Mouse (Mus musculus) heart, embryonic 10.5 days (tissue): ENCODE results near the gene Cep63. TPM values are rescaled to one million over a fixed set of nuclear protein-coding genes. Genes with fewer than 3 reads are reported as not detected.

Experiments
- DNase-seq: peaks from one replicate; pipeline ENCODE4 v3.0.0-alpha.2; 2017; ENCODE audit warnings: low spot score
- H3K27ac ChIP-seq: fragments of 300-500 bp; sonication (generic); 2 replicates; pipeline ENCODE4 v1.5.1; 2016; ENCODE audit warnings: mild to moderate bottlenecking
- H3K27me3 ChIP-seq: fragments of 300-500 bp; sonication (generic); 2 replicates; pipeline ENCODE4 v1.6.1; 2016; ENCODE audit warnings: mild to moderate bottlenecking; ENCODE audit not compliant: poor library complexity, insufficient read depth, severe bottlenecking
- H3K36me3 ChIP-seq: fragments of 300-500 bp; sonication (generic); 2 replicates; pipeline ENCODE4 v1.6.1; 2016; ENCODE audit warnings: mild to moderate bottlenecking, moderate library complexity
- H3K4me1 ChIP-seq: fragments of 300-500 bp; sonication (generic); 2 replicates; pipeline ENCODE4 v1.6.1; 2016; ENCODE audit warnings: mild to moderate bottlenecking
- H3K4me3 ChIP-seq: fragments of 300-500 bp; sonication (generic); 2 replicates; pipeline ENCODE4 v1.5.1; 2016; ENCODE audit warnings: mild to moderate bottlenecking, moderate library complexity
- H3K9me3 ChIP-seq: fragments of 300-500 bp; sonication (generic); 2 replicates; pipeline ENCODE4 v1.6.1; 2016; ENCODE audit warnings: mild to moderate bottlenecking, moderate library complexity
- WGBS: fragments of 180-500 bp; shearing (Covaris S2); methylation state at CpG from one replicate; pipeline ENCODE4 v1.1.7; 2016; 5-methylcytosine and 5-hydroxymethylcytosine counted together
- polyA plus RNA-seq: library from polyadenylated mRNA; unstranded; fragments of >200 nt; fragmentation: Nextera tagmentation; extraction: Ambion mirVana; gene quantifications from 2 replicates; pipeline ENCODE4 v1.2.1, GENCODE M21; 2016

The Cep63 gene
- polyA plus RNA-seq, 1 experiment from 2014 or later, result 53.4 TPM

DNA sequence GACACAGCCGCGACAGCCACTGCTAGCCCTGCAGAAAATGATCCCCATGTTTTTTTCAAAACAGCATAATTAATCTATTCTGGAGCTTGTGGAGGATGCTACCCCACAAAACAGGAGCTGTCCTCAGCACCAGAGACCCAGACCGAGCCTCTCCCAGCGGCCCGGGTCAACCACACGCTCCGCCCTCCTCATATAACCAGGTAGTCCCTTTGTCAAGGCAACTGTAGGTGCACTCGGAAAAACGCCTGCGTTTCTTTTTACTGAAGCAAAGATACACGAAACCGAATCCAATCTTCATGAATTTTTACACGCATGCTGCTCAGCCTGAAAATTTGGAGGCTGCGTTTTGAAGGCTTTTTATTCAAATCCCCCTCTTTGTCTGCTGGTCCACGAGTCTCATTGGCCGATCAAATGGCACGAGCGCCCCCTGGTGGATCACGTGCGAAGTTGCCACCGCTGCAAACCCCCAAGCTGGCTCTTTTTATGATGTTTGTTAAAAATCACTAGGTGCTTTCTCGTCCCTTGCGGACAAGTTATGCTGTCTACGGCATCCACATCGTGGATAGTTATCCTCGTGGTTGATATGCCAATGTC lies 81.5 kb downstream of the Cep63 start:
- Histone ChIP-seq H3K27ac (no peak overlapping the region), H3K4me1 (peaks cover 13% of the 10 kb centered on the region)

GRCm38 (mm10) chr9:102544116-102544772 lies 82.1 kb downstream of the Cep63 start:
- 17% methylated on average over 11 of the region's 11 CpGs for WGBS
- H3K9me3 ChIP-seq, result no peaks in the 10 kb centered on the region
- H3K27ac ChIP-seq, result no peak overlapping the region
- DNase-seq, result peak; percentile 83
- no peaks in the 10 kb centered on the region for H3K36me3 ChIP-seq
- peak overlapping the region; percentile 48 for H3K4me3 ChIP-seq
- peaks cover 13% of the 10 kb centered on the region for H3K4me1 ChIP-seq
- H3K27me3 ChIP-seq, result peaks cover 81% of the 10 kb centered on the region

More for the DNA sequence above, 81.5 kb downstream of the Cep63 start:
- no peaks in the 10 kb centered on the region for H3K36me3 ChIP-seq
- DNase-seq, result peak; percentile 84
- peaks cover 81% of the 10 kb centered on the region for H3K27me3 ChIP-seq
- H3K9me3 ChIP-seq, result no peaks in the 10 kb centered on the region
- WGBS, result 3% methylated on average over 26 of the region's 26 CpGs
- peak overlapping the region; percentile 48 for H3K4me3 ChIP-seq

GRCm38 (mm10) chr9:102543761-102544115 lies 82.6 kb downstream of the Cep63 start:
- WGBS, result 60% methylated on average over 2 of the region's 2 CpGs
- Histone ChIP-seq H3K9me3 (no peaks in the 10 kb centered on the region), H3K27ac (no peak overlapping the region), H3K27me3 (peaks cover 84% of the 10 kb centered on the region), H3K4me3 (no peak overlapping the region), H3K36me3 (no peaks in the 10 kb centered on the region), H3K4me1 (peaks cover 13% of the 10 kb centered on the region)
- no peak for DNase-seq

DNA sequence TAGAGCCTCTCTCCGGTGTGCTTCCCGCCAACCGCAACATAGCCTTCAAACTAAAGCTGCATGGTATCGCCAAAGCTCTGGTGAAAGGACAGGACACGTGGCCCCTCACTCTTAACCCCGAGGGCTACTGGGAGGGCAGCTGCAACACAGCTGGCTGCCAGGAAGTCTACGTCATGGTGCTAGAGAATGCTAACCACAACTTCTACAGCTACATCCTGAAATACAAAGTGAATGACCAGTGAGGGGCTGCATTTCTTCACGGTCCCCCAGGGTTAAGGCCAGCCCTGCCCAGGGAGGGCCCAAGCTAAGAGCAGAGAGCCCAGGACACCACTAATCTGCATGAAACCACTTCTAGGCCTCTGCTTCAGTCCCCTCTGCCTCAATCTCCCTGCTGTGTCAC lies 83.8 kb downstream of the Cep63 start:
- DNase-seq, result no peak
- 76% methylated on average over 8 of the region's 8 CpGs for WGBS
- Histone ChIP-seq H3K36me3 (no peaks in the 10 kb centered on the region), H3K27ac (no peak overlapping the region), H3K27me3 (peaks cover 87% of the 10 kb centered on the region), H3K4me1 (peaks cover 13% of the 10 kb centered on the region), H3K4me3 (no peak overlapping the region), H3K9me3 (no peaks in the 10 kb centered on the region)

DNA sequence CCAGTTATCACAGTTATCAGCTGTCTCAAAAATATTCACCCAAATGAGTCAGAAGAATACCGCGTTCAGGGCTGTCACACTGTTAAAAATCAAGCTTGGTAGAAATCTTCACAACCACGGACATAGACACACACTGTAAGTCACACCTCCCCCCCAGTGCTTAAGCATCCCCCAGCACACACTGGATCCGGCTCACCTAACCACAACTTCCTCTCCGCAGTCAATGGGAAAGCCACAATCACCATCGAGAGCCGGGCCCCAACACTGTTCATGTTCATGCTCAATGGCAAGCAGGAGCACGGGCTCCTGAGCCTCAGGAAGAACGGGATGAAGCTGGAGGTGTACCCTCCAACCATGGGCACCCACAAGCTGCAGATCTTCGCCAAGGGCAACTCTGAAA lies 84.7 kb downstream of the Cep63 start:
- H3K27me3 ChIP-seq, result peaks cover 87% of the 10 kb centered on the region

DNA sequence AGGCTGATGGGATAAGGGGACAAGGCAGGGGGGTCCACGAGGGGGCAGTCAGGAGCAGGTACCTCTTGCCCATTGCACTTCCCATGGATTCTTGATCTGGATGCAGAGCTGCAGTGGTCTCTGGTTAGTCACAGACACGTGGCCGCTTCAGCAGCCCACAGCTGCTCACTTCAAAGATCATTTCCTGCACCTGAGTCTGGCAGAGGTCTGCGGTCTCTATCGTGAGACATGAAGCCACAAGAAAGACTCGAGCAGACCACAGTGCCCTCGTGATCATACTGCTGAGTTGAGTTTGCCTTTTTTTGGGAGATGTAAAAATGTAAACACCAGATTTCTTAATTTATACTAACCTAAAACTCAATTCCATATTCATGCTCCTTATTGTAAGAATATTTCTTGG lies 86.6 kb downstream of the Cep63 start:
- H3K9me3 ChIP-seq, result no peaks in the 10 kb centered on the region
- H3K4me1 ChIP-seq, result peaks cover 13% of the 10 kb centered on the region
- DNase-seq, result no peak
- no peak overlapping the region for H3K4me3 ChIP-seq
- no peak overlapping the region for H3K27ac ChIP-seq
- 55% methylated on average over 7 of the region's 7 CpGs for WGBS
- H3K36me3 ChIP-seq, result no peaks in the 10 kb centered on the region
- peaks cover 72% of the 10 kb centered on the region for H3K27me3 ChIP-seq

More for the DNA sequence above, 84.7 kb downstream of the Cep63 start:
- no peaks in the 10 kb centered on the region for H3K9me3 ChIP-seq
- no peaks in the 10 kb centered on the region for H3K36me3 ChIP-seq
- 81% methylated on average over 10 of the region's 10 CpGs for WGBS
- no peak overlapping the region for H3K27ac ChIP-seq
- peaks cover 13% of the 10 kb centered on the region for H3K4me1 ChIP-seq
- no peak for DNase-seq
- H3K4me3 ChIP-seq, result no peak overlapping the region

DNA sequence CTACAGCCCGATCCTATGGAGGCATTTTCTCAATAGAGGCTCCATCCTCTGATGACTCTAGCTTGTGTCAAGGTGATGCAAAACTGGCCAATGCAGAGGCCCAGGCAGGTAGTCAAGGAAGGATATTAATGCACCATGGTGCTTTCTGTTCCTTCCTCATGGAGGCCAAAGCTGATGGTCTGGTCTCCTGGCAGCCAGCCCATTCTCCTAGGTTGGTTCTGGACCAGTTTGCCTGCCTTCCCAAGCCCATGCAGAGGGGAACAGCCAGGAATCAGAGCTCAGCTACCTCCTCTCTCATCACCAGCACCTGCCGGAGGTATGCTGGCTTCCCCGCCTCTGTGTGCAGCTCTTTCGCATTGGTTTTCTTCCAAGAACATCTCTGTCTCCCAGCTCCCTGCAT lies 89.4 kb downstream of the Cep63 start:
- no peaks in the 10 kb centered on the region for H3K36me3 ChIP-seq
- 84% methylated on average over 4 of the region's 4 CpGs for WGBS
- no peak for DNase-seq
- H3K27me3 ChIP-seq, result peaks cover 59% of the 10 kb centered on the region
- no peak overlapping the region for H3K27ac ChIP-seq
- no peaks in the 10 kb centered on the region for H3K4me1 ChIP-seq
- no peaks in the 10 kb centered on the region for H3K9me3 ChIP-seq
- H3K4me3 ChIP-seq, result no peak overlapping the region

Other genes with a start within 250 kb of the Cep63 start
- gene Ky, start 120.8 kb downstream of the Cep63 start, polyA plus RNA-seq, result 0.21 and 1.1 TPM in 2 replicates
- gene Anapc13, start 238 bp downstream of the Cep63 start, polyA plus RNA-seq, result 183 and 186 TPM in 2 replicates
- gene Amotl2, start 90.1 kb upstream of the Cep63 start, polyA plus RNA-seq, result 52.5 and 54.8 TPM in 2 replicates
- gene Ryk, start 208.4 kb upstream of the Cep63 start, polyA plus RNA-seq, result 11.6 and 15.7 TPM in 2 replicates